Mouse (Mus musculus) neural tube, embryonic 13.5 days (tissue): ENCODE data around the gene Spi1. TPM values are rescaled to one million over a fixed set of nuclear protein-coding genes. Genes with fewer than 3 reads are reported as not detected.

ENCODE experiments used
- ATAC-seq: fragments of 200-750 bp; cut with Nextera tagmentation; 2 replicates; pipeline ENCODE4 v1.8.0; 2017; ENCODE audit warnings: low read depth, mild to moderate bottlenecking, moderate TSS enrichment, moderate library complexity
- H3K27ac ChIP-seq: fragments of 300-500 bp; sonication (generic); replicated peaks from 2 replicates; pipeline ENCODE4 v1.5.1; 2015; ENCODE audit warnings: moderate library complexity, mild to moderate bottlenecking, inconsistent platforms
- H3K27me3 ChIP-seq: fragments of 300-500 bp; sonication (generic); 2 replicates; pipeline ENCODE4 v1.6.1; 2015; ENCODE audit warnings: mild to moderate bottlenecking, inconsistent platforms
- H3K36me3 ChIP-seq: fragments of 300-500 bp; sonication (generic); 2 replicates; pipeline ENCODE4 v1.6.1; 2015; ENCODE audit warnings: mild to moderate bottlenecking, inconsistent platforms
- H3K4me1 ChIP-seq: fragments of 300-500 bp; sonication (generic); replicated peaks from 2 replicates; pipeline ENCODE4 v1.6.1; 2015; ENCODE audit warnings: inconsistent platforms
- H3K4me2 ChIP-seq: fragments of 300-500 bp; sonication (generic); 2 replicates; pipeline ENCODE4 v1.6.1; 2015; ENCODE audit warnings: inconsistent platforms, mild to moderate bottlenecking, moderate library complexity
- H3K4me3 ChIP-seq: fragments of 300-500 bp; sonication (generic); 2 replicates; pipeline ENCODE4 v1.5.1; 2015; ENCODE audit warnings: mild to moderate bottlenecking, inconsistent platforms
- H3K9ac ChIP-seq: fragments of 300-500 bp; sonication (generic); 2 replicates; pipeline ENCODE4 v1.6.1; 2015; ENCODE audit warnings: moderate library complexity, mild to moderate bottlenecking, inconsistent platforms
- H3K9me3 ChIP-seq: fragments of 300-500 bp; sonication (generic); 2 replicates; pipeline ENCODE4 v1.6.1; 2016; ENCODE audit warnings: inconsistent platforms
- WGBS: fragments of 180-500 bp; shearing (Covaris S2); methylation state at CpG from one replicate; pipeline ENCODE4 v1.1.7; 2015; 5-methylcytosine and 5-hydroxymethylcytosine counted together
- polyA plus RNA-seq: library from polyadenylated mRNA; unstranded; fragments of >200 nt; fragmentation: Nextera tagmentation; extraction: Ambion mirVana; gene quantifications from 2 replicates; pipeline ENCODE4 v1.2.1, GENCODE M21; 2015

Gene Spi1
- polyA plus RNA-seq, 1 experiment from 2014 or later, result 5.2 TPM

GRCm38 (mm10) chr2:91069306-91070000, 12.7 kb upstream of the Spi1 start:
- Histone ChIP-seq H3K4me3 (peak overlapping the region; percentile 75), H3K27ac (peak overlapping the region; percentile 62), H3K9me3 (no peaks in the 10 kb centered on the region), H3K4me1 (peaks cover 28% of the 10 kb centered on the region), H3K36me3 (peaks cover 24% of the 10 kb centered on the region), H3K4me2 (peak overlapping the region; percentile 83), H3K9ac (peak overlapping the region; percentile 83), H3K27me3 (no peaks in the 10 kb centered on the region)
- WGBS, result 9% methylated on average over 14 of the region's 14 CpGs
- ATAC-seq, result peak; percentile 9

GRCm38 (mm10) chr2:91070076-91070800, 12.0 kb upstream of the Spi1 start, which contains the start of gene Slc39a13:
Slc39a13 (minus strand) TSS chr2:91070417.
- H3K9ac ChIP-seq, result peak within 1 kb of the TSS; percentile 83
- H3K36me3 ChIP-seq, result peaks cover 16% of the 10 kb centered on the region; the same call in 1 of the 2 replicates
- under 1% methylated on average over 68 of the region's 69 CpGs for WGBS
- peak within 1 kb of the TSS; percentile 75 for H3K4me3 ChIP-seq
- peak within 1 kb of the TSS; percentile 62 for H3K27ac ChIP-seq
- H3K4me2 ChIP-seq, result peak within 1 kb of the TSS; percentile 83
- peak; percentile 97 for ATAC-seq
- no peaks in the 10 kb centered on the region for H3K9me3 ChIP-seq
- H3K27me3 ChIP-seq, result no peaks in the 10 kb centered on the region
- H3K4me1 ChIP-seq, result peaks cover 28% of the 10 kb centered on the region

DNA sequence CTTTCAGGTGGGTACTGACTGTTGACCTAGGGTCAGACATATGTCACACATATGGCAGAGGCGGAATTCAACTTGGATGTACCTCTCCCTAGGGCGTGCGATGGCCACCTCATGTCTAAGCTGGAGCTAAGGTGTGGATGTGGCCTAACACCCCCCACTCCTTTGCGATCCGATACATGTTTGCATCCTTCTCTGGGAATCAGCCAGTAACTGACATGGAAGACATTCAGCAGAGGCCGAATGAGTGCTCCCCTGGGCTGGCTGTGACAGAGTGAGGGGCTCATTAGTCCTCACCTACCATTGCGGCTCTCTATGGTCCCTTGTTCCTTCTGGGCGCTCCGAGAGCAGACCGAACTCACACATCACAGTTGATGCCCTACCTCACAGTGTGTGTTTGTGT, 11.1 kb upstream of the Spi1 start:
- Histone ChIP-seq H3K27me3 (no peaks in the 10 kb centered on the region), H3K4me3 (peak overlapping the region; percentile 75), H3K36me3 (peaks cover 13% of the 10 kb centered on the region; the same call in 1 of the 2 replicates), H3K4me1 (peaks cover 28% of the 10 kb centered on the region), H3K9me3 (no peaks in the 10 kb centered on the region), H3K4me2 (peak overlapping the region; percentile 83), H3K27ac (peak overlapping the region; percentile 62), H3K9ac (peak overlapping the region; percentile 83)
- WGBS, result 84% methylated on average over 10 of the region's 10 CpGs
- peak; percentile 5; the same call in 1 of the 2 replicates for ATAC-seq

GRCm38 (mm10) chr2:91072092-91072491, 10.1 kb upstream of the Spi1 start:
- Histone ChIP-seq H3K4me3 (no peak overlapping the region), H3K9ac (no peak overlapping the region), H3K36me3 (0 out of 2 replicates have a peak, but pooled peaks cover 6% of the 10 kb centered on the region), H3K9me3 (no peaks in the 10 kb centered on the region), H3K4me1 (peaks cover 28% of the 10 kb centered on the region), H3K27me3 (no peaks in the 10 kb centered on the region), H3K27ac (no peak overlapping the region), H3K4me2 (no peak overlapping the region)
- no peak for ATAC-seq
- 44% methylated on average over 1 of the region's 1 CpGs for WGBS

- Histone ChIP-seq H3K4me1 (peaks cover 13% of the 10 kb centered on the region), H3K27ac (0 out of 2 replicates have a peak overlapping the region, but pooled peaks have one; percentile 49), H3K4me2 (peak overlapping the region; percentile 88), H3K9me3 (no peaks in the 10 kb centered on the region), H3K27me3 (no peaks in the 10 kb centered on the region), H3K9ac (peak overlapping the region; percentile 81), H3K4me3 (peak overlapping the region; percentile 50), H3K36me3 (no peaks in the 10 kb centered on the region)
- WGBS, result 15% methylated on average over 12 of the region's 12 CpGs
- ATAC-seq, result no peak
Measured at GRCm38 (mm10) chr2:91077957-91078313, 4.3 kb upstream of the Spi1 start.

- 1% methylated on average over 28 of the region's 36 CpGs for WGBS
- Histone ChIP-seq H3K36me3 (no peaks in the 10 kb centered on the region), H3K27ac (peak overlapping the region; percentile 49; the same call in 1 of the 2 replicates), H3K4me3 (peak overlapping the region; percentile 50), H3K9me3 (no peaks in the 10 kb centered on the region), H3K27me3 (no peaks in the 10 kb centered on the region), H3K4me2 (peak overlapping the region; percentile 88), H3K9ac (peak overlapping the region; percentile 81), H3K4me1 (peaks cover 13% of the 10 kb centered on the region)
- peak; percentile 82 for ATAC-seq
Measured at GRCm38 (mm10) chr2:91078314-91079025, 3.7 kb upstream of the Spi1 start.

DNA sequence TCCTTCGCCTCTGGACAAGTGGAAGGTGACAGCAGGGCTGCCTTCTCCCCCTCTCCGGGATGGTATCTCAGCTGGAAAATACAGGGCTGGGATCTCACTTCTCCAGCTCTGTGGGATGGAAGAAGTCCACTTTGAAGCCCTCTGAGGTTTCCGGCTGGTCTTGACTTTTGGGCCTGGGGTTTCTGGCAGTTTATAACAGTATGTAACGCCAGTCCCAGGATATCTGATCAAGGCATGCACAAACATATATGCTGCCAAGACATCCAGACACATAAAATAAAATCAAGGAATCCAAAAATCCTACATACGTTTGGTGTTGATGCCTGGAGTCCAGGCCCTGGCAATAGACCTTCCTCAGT, 3.2 kb upstream of the Spi1 start:
- 39% methylated on average over 5 of the region's 5 CpGs for WGBS
- no peak; the same call in 1 of the 2 replicates for ATAC-seq
- H3K4me3 ChIP-seq, result peak overlapping the region; percentile 50
- peak overlapping the region; percentile 81 for H3K9ac ChIP-seq
- H3K27ac ChIP-seq, result peak overlapping the region; percentile 49; the same call in 1 of the 2 replicates
- H3K9me3 ChIP-seq, result no peaks in the 10 kb centered on the region
- peak overlapping the region; percentile 88 for H3K4me2 ChIP-seq
- no peaks in the 10 kb centered on the region for H3K27me3 ChIP-seq
- H3K4me1 ChIP-seq, result peaks cover 13% of the 10 kb centered on the region
- no peaks in the 10 kb centered on the region for H3K36me3 ChIP-seq

DNA sequence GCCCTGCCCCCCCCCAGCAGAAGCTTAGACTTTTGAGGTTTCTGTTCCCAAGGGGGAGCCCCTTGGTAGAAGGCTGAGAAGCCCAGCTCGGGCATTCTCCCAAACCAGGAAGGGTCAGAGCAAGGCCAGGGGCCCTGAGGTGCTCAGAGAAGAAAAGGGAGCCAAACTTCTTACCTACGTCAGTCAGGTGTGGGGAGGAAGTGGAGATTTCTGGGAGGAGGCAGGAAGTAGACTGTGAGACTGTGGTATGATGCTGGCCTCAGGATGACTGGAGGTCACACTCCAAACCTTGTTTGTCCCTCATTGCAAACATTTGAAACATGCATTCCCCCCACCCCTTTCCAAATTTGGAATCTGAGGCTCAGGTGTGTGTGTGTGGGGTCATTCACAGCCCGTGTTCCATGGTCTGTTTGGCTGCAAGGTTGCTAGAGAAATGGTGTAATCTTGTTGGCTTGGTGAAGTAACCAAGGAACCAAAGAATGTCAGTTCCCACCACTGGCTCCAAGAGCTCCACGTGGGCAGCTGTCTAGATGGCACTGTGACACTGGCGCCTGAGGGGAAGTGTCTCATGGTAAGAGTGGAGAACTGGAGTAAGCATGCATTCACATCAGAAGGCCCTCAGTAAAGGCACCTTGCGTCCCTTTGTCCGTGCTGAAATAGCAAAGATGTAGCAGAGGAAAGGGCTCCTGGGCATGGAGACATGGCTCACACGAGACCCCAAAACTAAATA, 1.2 kb upstream of the Spi1 start:
- no peaks in the 10 kb centered on the region for H3K9me3 ChIP-seq
- H3K27me3 ChIP-seq, result no peaks in the 10 kb centered on the region
- no peak overlapping the region for H3K27ac ChIP-seq
- H3K4me3 ChIP-seq, result no peak overlapping the region
- peaks cover 13% of the 10 kb centered on the region for H3K4me1 ChIP-seq
- H3K9ac ChIP-seq, result no peak overlapping the region
- 81% methylated on average over 8 of the region's 8 CpGs for WGBS
- ATAC-seq, result no peak
- no peak overlapping the region for H3K4me2 ChIP-seq
- H3K36me3 ChIP-seq, result no peaks in the 10 kb centered on the region

DNA sequence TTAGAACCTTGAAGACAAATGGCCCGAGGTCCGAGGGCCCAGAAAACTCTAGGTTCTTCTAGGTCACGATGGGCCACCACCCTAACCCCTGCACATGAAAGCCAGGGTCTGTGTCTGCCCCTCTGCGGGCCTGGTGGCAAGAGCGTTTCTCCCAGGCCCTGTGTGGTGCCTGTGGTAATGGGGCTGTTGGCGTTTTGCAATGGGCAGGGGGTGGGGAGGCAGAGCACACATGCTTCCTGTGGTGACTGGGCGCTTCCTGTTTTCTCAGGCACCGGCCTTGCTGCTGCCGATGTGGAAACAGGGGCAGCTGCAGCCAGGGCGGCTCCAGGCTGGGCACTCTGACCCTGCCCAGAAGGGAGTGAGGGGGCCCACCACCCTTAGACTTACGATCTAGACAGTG, 654 bp downstream of the Spi1 start:
- Histone ChIP-seq H3K4me1 (peaks cover 13% of the 10 kb centered on the region), H3K36me3 (no peaks in the 10 kb centered on the region), H3K9ac (no peak overlapping the region), H3K4me3 (no peak overlapping the region), H3K9me3 (no peaks in the 10 kb centered on the region), H3K27ac (peak overlapping the region; percentile 9; the same call in 1 of the 2 replicates), H3K27me3 (no peaks in the 10 kb centered on the region), H3K4me2 (no peak overlapping the region)
- 64% methylated on average over 11 of the region's 11 CpGs for WGBS
- no peak for ATAC-seq

DNA sequence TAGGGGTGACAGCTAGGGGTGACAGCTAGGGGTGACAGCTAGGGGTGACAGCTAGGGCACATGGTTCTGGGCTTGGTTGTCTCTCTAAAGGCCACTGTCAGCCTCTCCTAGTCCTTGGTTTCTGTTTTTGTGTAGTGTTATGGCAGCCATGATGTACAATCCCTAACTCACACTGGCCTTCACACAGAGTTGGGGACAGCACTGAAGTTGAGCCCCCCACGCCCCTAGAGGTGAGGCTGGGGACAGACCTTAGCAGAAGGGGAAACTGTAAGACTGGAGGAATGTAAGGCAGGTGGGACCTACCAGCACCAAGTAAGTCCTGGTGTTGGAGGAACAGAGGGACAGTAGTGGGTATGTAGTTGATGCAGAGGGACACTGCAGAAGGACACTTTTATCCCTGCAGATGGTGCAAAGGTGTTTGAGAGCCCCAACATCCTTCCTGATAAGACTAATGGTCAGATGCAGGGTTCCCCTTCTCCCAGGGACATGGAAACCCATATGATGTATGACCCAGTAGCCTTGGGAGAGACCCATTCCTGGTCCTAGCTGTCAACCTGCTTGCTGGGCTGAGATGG, 1.3 kb downstream of the Spi1 start:
- WGBS, result 45% methylated on average over 1 of the region's 1 CpGs
- Histone ChIP-seq H3K9me3 (no peaks in the 10 kb centered on the region), H3K36me3 (no peaks in the 10 kb centered on the region), H3K4me3 (no peak overlapping the region), H3K27me3 (no peaks in the 10 kb centered on the region), H3K9ac (no peak overlapping the region), H3K4me1 (peaks cover 8% of the 10 kb centered on the region), H3K4me2 (no peak overlapping the region), H3K27ac (no peak overlapping the region; the same call in 1 of the 2 replicates)
- ATAC-seq, result no peak

DNA sequence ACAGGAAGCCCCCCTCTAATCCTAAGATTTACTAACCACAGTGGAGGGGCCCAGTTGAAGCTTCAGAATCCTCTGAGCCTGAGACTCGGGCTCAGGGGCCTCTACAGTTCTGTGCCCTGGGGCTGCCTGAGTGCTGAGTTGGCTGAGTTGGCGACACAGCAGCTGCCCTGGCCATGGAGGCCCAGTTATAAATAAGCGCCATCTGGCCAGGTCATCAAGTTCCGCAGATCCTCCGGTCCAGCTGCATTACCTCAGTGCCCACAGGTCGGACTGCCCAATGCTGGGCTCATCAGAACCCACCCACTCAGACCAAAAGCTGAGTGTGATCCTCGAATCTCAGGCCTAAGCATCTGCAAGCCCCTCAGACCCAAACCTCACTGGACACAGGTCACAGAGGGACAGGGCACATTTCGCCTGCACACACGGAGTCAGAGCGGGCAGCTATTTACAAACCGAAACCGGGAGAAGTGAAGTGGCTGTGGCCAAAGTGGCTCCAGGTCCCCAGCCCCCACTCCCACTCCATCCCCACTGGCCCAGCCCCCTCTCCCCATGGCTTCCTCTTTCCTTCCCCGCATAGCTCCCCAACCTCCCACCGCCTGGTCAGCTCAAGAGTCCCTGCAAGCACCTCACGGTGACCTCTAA, 2.1 kb downstream of the Spi1 start:
- Histone ChIP-seq H3K27me3 (no peaks in the 10 kb centered on the region), H3K9me3 (no peaks in the 10 kb centered on the region), H3K4me1 (no peaks in the 10 kb centered on the region), H3K4me2 (no peak overlapping the region), H3K36me3 (no peaks in the 10 kb centered on the region), H3K27ac (no peak overlapping the region), H3K4me3 (no peak overlapping the region), H3K9ac (no peak overlapping the region)
- 81% methylated on average over 15 of the region's 15 CpGs for WGBS
- ATAC-seq, result no peak
